Mouse (Mus musculus) midbrain, embryonic 12.5 days (tissue): Measurements from ENCODE around the gene Olfr1412. TPM values are rescaled to one million over a fixed set of nuclear protein-coding genes. Genes with fewer than 3 reads are reported as not detected.
A peak's percentile ranks its signal among the peaks of the same experiment; 100 is the strongest.

Experiments
- ATAC-seq: fragments of 200-750 bp; cut with Nextera tagmentation; 2 replicates; pipeline ENCODE4 v1.8.0; 2017; ENCODE audit warnings: low read depth, moderate TSS enrichment, moderate library complexity; ENCODE audit not compliant: low FRiP score
- H3K27ac ChIP-seq: fragments of 300-500 bp; sonication (generic); replicated peaks from 2 replicates; pipeline ENCODE4 v1.5.1; 2016; ENCODE audit warnings: mild to moderate bottlenecking
- H3K27me3 ChIP-seq: fragments of 300-500 bp; sonication (generic); 2 replicates; pipeline ENCODE4 v1.6.1; 2016; ENCODE audit warnings: mild to moderate bottlenecking
- H3K36me3 ChIP-seq: fragments of 300-500 bp; sonication (generic); 2 replicates; pipeline ENCODE4 v1.6.1; 2016
- H3K4me1 ChIP-seq: fragments of 300-500 bp; sonication (generic); 2 replicates; pipeline ENCODE4 v1.6.1; 2016
- H3K4me2 ChIP-seq: fragments of 300-500 bp; sonication (generic); replicated peaks from 2 replicates; pipeline ENCODE4 v1.6.1; 2016; ENCODE audit warnings: mild to moderate bottlenecking, moderate library complexity
- H3K4me3 ChIP-seq: fragments of 300-500 bp; sonication (generic); 2 replicates; pipeline ENCODE4 v1.5.1; 2016; ENCODE audit warnings: mild to moderate bottlenecking
- H3K9ac ChIP-seq: fragments of 300-500 bp; sonication (generic); replicated peaks from 2 replicates; pipeline ENCODE4 v1.6.1; 2016; ENCODE audit warnings: mild to moderate bottlenecking, moderate library complexity
- H3K9me3 ChIP-seq: fragments of 300-500 bp; sonication (generic); 2 replicates; pipeline ENCODE4 v1.6.1; 2016; ENCODE audit warnings: mild to moderate bottlenecking
- WGBS: fragments of 180-500 bp; shearing (Covaris S2); methylation state at CpG from one replicate; pipeline ENCODE4 v1.1.7; 2016; 5-methylcytosine and 5-hydroxymethylcytosine counted together
- polyA plus RNA-seq: library from polyadenylated mRNA; unstranded; fragments of >200 nt; fragmentation: Nextera tagmentation; extraction: Ambion mirVana; gene quantifications from 2 replicates; pipeline ENCODE4 v1.2.1, GENCODE M21; 2016

Gene Olfr1412
- polyA plus RNA-seq, 1 experiment from 2014 or later, result not detected

GRCm38 (mm10) chr1:92617488-92617887 lies 31.9 kb downstream of the Olfr1412 start, which contains the start of gene Olfr12:
TSS of gene Olfr12 (plus strand) at chr1:92617788.
- H3K4me1 ChIP-seq, result no peaks in the 10 kb centered on the region
- 74% methylated on average over 2 of the region's 2 CpGs for WGBS
- ATAC-seq, result no peak
- H3K4me2 ChIP-seq, result no peak within 1 kb of the TSS
- no peak within 1 kb of the TSS for H3K4me3 ChIP-seq
- no peaks in the 10 kb centered on the region for H3K9me3 ChIP-seq
- H3K36me3 ChIP-seq, result no peaks in the 10 kb centered on the region
- H3K9ac ChIP-seq, result no peak within 1 kb of the TSS
- no peaks in the 10 kb centered on the region for H3K27me3 ChIP-seq
- H3K27ac ChIP-seq, result no peak within 1 kb of the TSS

GRCm38 (mm10) chr1:92618360-92618759 lies 32.8 kb downstream of the Olfr1412 start:
- no peak overlapping the region for H3K27ac ChIP-seq
- H3K9ac ChIP-seq, result no peak overlapping the region
- H3K9me3 ChIP-seq, result no peaks in the 10 kb centered on the region
- no peaks in the 10 kb centered on the region for H3K4me1 ChIP-seq
- ATAC-seq, result no peak
- no peaks in the 10 kb centered on the region for H3K27me3 ChIP-seq
- H3K4me2 ChIP-seq, result no peak overlapping the region
- no peak overlapping the region for H3K4me3 ChIP-seq
- H3K36me3 ChIP-seq, result no peaks in the 10 kb centered on the region
- 65% methylated on average over 4 of the region's 4 CpGs for WGBS

- H3K36me3 ChIP-seq, result no peaks in the 10 kb centered on the region
- no peak overlapping the region for H3K4me2 ChIP-seq
- no peak overlapping the region for H3K9ac ChIP-seq
- no peak overlapping the region for H3K4me3 ChIP-seq
- H3K27me3 ChIP-seq, result no peaks in the 10 kb centered on the region
- ATAC-seq, result no peak
- no peak overlapping the region for H3K27ac ChIP-seq
- no peaks in the 10 kb centered on the region for H3K9me3 ChIP-seq
- WGBS, result 87% methylated on average over 4 of the region's 4 CpGs
- H3K4me1 ChIP-seq, result no peaks in the 10 kb centered on the region
These were observed 42.6 kb downstream of the Olfr1412 start for GRCm38 (mm10) chr1:92628227-92628626.

- no peak overlapping the region for H3K9ac ChIP-seq
- ATAC-seq, result no peak
- 85% methylated on average over 5 of the region's 5 CpGs for WGBS
These were observed 46.6 kb downstream of the Olfr1412 start for GRCm38 (mm10) chr1:92632196-92632595.

GRCm38 (mm10) chr1:92632948-92633347 lies 47.4 kb downstream of the Olfr1412 start:
- no peak overlapping the region for H3K9ac ChIP-seq
- H3K4me3 ChIP-seq, result no peak overlapping the region
- no peaks in the 10 kb centered on the region for H3K9me3 ChIP-seq
- no peak overlapping the region for H3K4me2 ChIP-seq
- no peak overlapping the region for H3K27ac ChIP-seq
- H3K27me3 ChIP-seq, result no peaks in the 10 kb centered on the region
- H3K36me3 ChIP-seq, result peaks cover 23% of the 10 kb centered on the region
- ATAC-seq, result no peak
- 67% methylated on average over 6 of the region's 6 CpGs for WGBS
- H3K4me1 ChIP-seq, result peaks cover 6% of the 10 kb centered on the region; the same call in 1 of the 2 replicates

More at GRCm38 (mm10) chr1:92632196-92632595, 46.6 kb downstream of the Olfr1412 start:
- Histone ChIP-seq H3K36me3 (peaks cover 15% of the 10 kb centered on the region), H3K27me3 (no peaks in the 10 kb centered on the region), H3K4me3 (no peak overlapping the region), H3K27ac (no peak overlapping the region), H3K9me3 (no peaks in the 10 kb centered on the region), H3K4me2 (no peak overlapping the region), H3K4me1 (peaks cover 6% of the 10 kb centered on the region; the same call in 1 of the 2 replicates)

- peaks cover 6% of the 10 kb centered on the region; the same call in 1 of the 2 replicates for H3K4me1 ChIP-seq
- H3K36me3 ChIP-seq, result peaks cover 30% of the 10 kb centered on the region
- no peak overlapping the region for H3K4me3 ChIP-seq
- no peaks in the 10 kb centered on the region for H3K27me3 ChIP-seq
- 93% methylated on average over 8 of the region's 8 CpGs for WGBS
- H3K4me2 ChIP-seq, result no peak overlapping the region
- H3K9me3 ChIP-seq, result no peaks in the 10 kb centered on the region
- H3K9ac ChIP-seq, result no peak overlapping the region
- ATAC-seq, result no peak
- H3K27ac ChIP-seq, result no peak overlapping the region
These were observed 48.1 kb downstream of the Olfr1412 start for GRCm38 (mm10) chr1:92633726-92634125.

- H3K4me3 ChIP-seq, result no peak overlapping the region
- no peaks in the 10 kb centered on the region for H3K9me3 ChIP-seq
- peaks cover 6% of the 10 kb centered on the region; the same call in 1 of the 2 replicates for H3K4me1 ChIP-seq
- no peaks in the 10 kb centered on the region for H3K27me3 ChIP-seq
- H3K36me3 ChIP-seq, result peaks cover 38% of the 10 kb centered on the region
- no peak overlapping the region for H3K4me2 ChIP-seq
- WGBS, result 82% methylated on average over 1 of the region's 1 CpGs
- no peak for ATAC-seq
- H3K27ac ChIP-seq, result peak overlapping the region; percentile 52; the same call in 1 of the 2 replicates
- no peak overlapping the region for H3K9ac ChIP-seq
These were observed 49.0 kb downstream of the Olfr1412 start for GRCm38 (mm10) chr1:92634569-92634968.

- ATAC-seq, result peak; percentile 54; the same call in 1 of the 2 replicates
- WGBS, result 74% methylated on average over 4 of the region's 4 CpGs
These were observed 49.5 kb downstream of the Olfr1412 start for GRCm38 (mm10) chr1:92634976-92635599.

GRCm38 (mm10) chr1:92636015-92636414 lies 50.4 kb downstream of the Olfr1412 start:
- peaks cover 38% of the 10 kb centered on the region for H3K36me3 ChIP-seq
- H3K9ac ChIP-seq, result no peak overlapping the region
- ATAC-seq, result no peak
- no peak overlapping the region; the same call in 1 of the 2 replicates for H3K27ac ChIP-seq
- 84% methylated on average over 8 of the region's 8 CpGs for WGBS
- no peak overlapping the region for H3K4me3 ChIP-seq
- no peaks in the 10 kb centered on the region for H3K9me3 ChIP-seq
- H3K4me2 ChIP-seq, result no peak overlapping the region
- H3K27me3 ChIP-seq, result no peaks in the 10 kb centered on the region
- H3K4me1 ChIP-seq, result peaks cover 18% of the 10 kb centered on the region

More at GRCm38 (mm10) chr1:92634976-92635599, 49.5 kb downstream of the Olfr1412 start:
- Histone ChIP-seq H3K36me3 (peaks cover 38% of the 10 kb centered on the region), H3K27me3 (no peaks in the 10 kb centered on the region), H3K4me3 (no peak overlapping the region), H3K4me1 (peaks cover 9% of the 10 kb centered on the region), H3K9me3 (no peaks in the 10 kb centered on the region), H3K4me2 (no peak overlapping the region), H3K9ac (no peak overlapping the region), H3K27ac (peak overlapping the region; percentile 52)

- 92% methylated on average over 11 of the region's 11 CpGs for WGBS
- H3K4me3 ChIP-seq, result no peak overlapping the region
- ATAC-seq, result no peak
- no peak overlapping the region for H3K27ac ChIP-seq
- H3K4me2 ChIP-seq, result no peak overlapping the region
- H3K4me1 ChIP-seq, result peaks cover 21% of the 10 kb centered on the region
- no peak overlapping the region for H3K9ac ChIP-seq
- H3K36me3 ChIP-seq, result peaks cover 38% of the 10 kb centered on the region
- H3K27me3 ChIP-seq, result no peaks in the 10 kb centered on the region
- H3K9me3 ChIP-seq, result no peaks in the 10 kb centered on the region
These were observed 51.1 kb downstream of the Olfr1412 start for GRCm38 (mm10) chr1:92636676-92637075.

GRCm38 (mm10) chr1:92637501-92638172 lies 52.1 kb downstream of the Olfr1412 start:
- no peak for ATAC-seq
- Histone ChIP-seq H3K9me3 (no peaks in the 10 kb centered on the region), H3K36me3 (peaks cover 38% of the 10 kb centered on the region), H3K4me3 (no peak overlapping the region), H3K27ac (no peak overlapping the region), H3K4me1 (peaks cover 27% of the 10 kb centered on the region), H3K9ac (0 out of 2 replicates have a peak overlapping the region, but pooled peaks have one; percentile 5), H3K27me3 (no peaks in the 10 kb centered on the region), H3K4me2 (no peak overlapping the region)
- 89% methylated on average over 15 of the region's 15 CpGs for WGBS

GRCm38 (mm10) chr1:92638181-92638580 lies 52.6 kb downstream of the Olfr1412 start:
- 95% methylated on average over 3 of the region's 3 CpGs for WGBS
- no peak overlapping the region for H3K27ac ChIP-seq
- peaks cover 38% of the 10 kb centered on the region for H3K36me3 ChIP-seq
- no peak overlapping the region for H3K4me2 ChIP-seq
- no peak overlapping the region for H3K4me3 ChIP-seq
- no peak overlapping the region for H3K9ac ChIP-seq
- H3K4me1 ChIP-seq, result peaks cover 27% of the 10 kb centered on the region
- no peak for ATAC-seq
- no peaks in the 10 kb centered on the region for H3K27me3 ChIP-seq
- H3K9me3 ChIP-seq, result no peaks in the 10 kb centered on the region
